Mouse (Mus musculus) splenic B cell, adult 2 months (primary cell): ENCODE results near the gene Krt16.

ENCODE experiments used
- DNase-seq: peaks from one replicate; pipeline ENCODE4 v3.0.0-alpha.2; 2011; ENCODE audit warnings: low read depth, low spot score
- H3K27me3 ChIP-seq: 2 replicates; pipeline ENCODE4 v1.6.1; 2012; ENCODE audit warnings: mild to moderate bottlenecking, low read length, moderate library complexity, mixed read lengths; ENCODE audit not compliant: control insufficient read depth, poor library complexity, insufficient read depth, severe bottlenecking
- H3K36me3 ChIP-seq: 2 replicates; pipeline ENCODE4 v1.6.1; 2012; ENCODE audit warnings: mild to moderate bottlenecking, low read length, moderate library complexity, mixed read lengths; ENCODE audit not compliant: control insufficient read depth, poor library complexity, insufficient read depth, severe bottlenecking

Gene Krt16

DNA sequence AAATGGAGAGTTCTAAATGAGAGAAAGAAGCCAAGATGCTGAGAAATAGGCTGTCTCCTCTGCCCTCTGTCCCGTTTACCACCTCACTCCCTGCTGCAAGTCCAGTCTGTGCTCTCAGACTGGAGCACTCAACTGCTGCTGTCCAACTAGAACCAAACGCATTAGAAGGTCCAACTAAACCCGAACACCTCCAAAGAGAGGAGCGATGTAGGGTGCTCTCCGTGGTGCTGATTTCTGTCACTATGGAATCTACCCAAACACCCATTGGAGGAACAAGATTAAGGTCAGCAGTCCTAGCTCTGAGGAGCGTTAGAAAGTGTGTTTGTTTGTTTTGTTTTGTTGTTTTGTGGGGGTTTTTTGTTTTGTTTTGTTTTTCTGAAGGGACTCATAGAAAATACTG lies 45.3 kb downstream of the Krt16 start:
- Histone ChIP-seq H3K27me3 (no peaks in the 10 kb centered on the region), H3K36me3 (no peaks in the 10 kb centered on the region)
- DNase-seq: peak; percentile 1

DNA sequence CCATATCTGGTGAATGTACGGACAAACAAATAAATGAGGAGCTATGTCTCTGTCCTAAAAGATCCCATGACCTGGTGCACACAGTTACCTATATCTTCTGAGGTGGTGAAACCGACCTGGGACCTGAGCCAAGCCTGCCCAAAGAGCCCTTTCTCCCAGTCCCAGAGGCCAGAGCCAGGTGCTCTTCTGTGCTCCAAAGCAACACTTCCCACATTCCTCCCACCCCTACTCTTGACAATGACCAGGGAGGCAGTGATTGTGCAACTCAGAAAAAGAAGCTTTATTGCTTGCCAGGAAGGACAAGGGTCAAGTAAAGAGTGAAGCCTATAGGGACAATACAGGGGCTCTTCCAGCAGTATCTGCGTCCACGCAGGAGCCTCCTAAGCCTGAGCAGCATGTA lies 45.8 kb downstream of the Krt16 start:
- no peaks in the 10 kb centered on the region for H3K27me3 ChIP-seq
- no peaks in the 10 kb centered on the region for H3K36me3 ChIP-seq
- DNase-seq: no peak

DNA sequence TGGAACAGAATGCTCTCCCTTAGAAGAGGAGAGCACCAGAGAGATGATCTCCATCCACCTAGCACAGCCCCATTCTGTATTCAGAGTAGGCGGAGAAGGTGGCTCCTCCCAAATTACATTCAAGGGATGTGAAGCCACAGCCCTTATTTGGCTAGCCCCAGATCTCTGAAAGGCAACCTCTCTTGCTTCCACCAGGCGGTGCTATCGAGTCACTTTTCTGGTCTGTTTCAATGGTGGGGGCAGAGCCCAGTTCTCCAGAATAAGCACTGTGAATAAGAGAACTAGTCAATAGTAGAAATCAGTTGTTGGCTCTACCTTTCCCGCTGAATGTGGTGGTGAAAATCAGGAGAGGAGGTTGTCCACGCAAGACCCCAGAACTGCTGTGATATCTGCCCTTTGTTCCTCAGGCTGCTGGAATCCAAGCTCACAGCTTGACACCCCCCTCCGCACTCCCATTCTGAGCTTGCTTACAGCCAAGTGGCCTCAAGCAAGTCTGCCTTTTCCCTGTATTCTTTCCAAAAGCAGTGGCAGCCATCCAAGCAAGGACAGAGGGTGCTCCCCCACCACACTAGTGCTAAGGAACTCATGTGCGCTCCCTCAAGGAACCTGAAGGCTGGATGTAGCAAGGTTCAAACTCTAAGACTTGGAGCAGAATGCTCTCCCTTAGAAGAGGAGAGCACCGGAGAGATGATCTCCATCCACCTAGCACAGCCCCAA lies 48.4 kb downstream of the Krt16 start:
- DNase-seq: peak; percentile 5
- Histone ChIP-seq H3K36me3 (no peaks in the 10 kb centered on the region), H3K27me3 (no peaks in the 10 kb centered on the region)

DNA sequence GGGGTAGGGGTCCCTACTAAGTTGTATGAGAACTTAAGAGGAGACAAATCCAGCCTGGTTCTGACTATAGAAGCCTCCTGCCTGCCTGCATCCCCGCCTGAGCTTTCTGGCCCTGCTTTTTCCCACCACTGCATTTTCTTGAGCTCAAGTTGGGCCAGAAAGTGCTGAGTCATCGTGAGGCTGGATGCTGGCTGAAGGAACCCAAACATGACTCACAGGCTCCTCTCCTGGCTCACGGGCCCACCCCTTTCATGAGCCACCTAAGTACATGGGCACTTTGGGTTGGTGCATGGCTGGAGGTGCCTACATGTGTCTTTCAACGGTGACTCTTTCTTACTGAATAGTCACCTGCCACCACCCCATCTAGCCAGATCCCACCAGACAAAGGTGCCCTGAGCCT lies 50.0 kb downstream of the Krt16 start:
- Histone ChIP-seq H3K27me3 (no peaks in the 10 kb centered on the region), H3K36me3 (no peaks in the 10 kb centered on the region)
- no peak for DNase-seq
